Mouse (Mus musculus): ENCODE results near the gene Fpr1.
"Not testable (repeated sequence)": the region's sequence is repeated elsewhere in the genome, so short reads cannot be mapped to it uniquely, and the experiment has no call there.

The Fpr1 gene

DNA sequence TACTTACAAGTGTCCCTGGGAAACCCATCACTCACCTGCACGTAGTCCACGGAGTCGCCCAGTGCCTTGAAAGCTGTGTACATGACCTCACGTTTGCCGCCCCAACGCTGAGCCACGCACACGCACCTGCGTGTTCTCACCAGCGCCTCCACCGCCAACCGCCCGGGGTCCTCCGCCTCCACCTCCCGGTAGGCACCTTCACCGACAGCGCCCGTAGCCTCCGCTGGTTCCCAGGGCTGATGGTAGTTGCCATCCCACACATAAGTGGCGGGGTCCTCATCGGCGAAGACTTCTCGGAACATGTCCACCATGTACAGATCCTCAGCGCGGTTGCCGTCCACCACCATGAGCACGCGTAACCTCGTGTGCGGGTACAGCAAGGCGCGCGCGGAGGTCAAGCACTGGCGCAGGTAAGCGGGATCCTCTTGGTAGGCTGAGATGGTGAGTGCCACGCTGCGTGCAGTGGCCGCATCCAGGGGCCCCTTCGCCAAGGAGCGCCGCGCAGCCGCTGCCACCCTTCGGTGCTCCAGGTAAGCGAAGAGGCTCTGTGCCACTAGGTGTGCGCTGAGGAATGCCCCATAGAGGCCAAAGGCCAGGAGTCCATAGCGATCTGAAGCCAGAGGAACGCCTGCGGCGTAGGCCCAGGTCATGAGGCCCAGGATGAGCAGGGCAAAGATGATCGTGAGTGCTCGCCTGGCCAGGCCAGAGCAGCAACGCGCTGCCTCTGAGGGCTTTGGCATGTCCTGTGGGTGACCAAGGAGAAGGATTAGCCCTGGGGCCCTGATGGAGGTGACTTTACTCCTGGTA, 33.6 kb downstream of the Fpr1 start:
- DNase-seq (ENCODE audit: low spot score) = no peak

DNA sequence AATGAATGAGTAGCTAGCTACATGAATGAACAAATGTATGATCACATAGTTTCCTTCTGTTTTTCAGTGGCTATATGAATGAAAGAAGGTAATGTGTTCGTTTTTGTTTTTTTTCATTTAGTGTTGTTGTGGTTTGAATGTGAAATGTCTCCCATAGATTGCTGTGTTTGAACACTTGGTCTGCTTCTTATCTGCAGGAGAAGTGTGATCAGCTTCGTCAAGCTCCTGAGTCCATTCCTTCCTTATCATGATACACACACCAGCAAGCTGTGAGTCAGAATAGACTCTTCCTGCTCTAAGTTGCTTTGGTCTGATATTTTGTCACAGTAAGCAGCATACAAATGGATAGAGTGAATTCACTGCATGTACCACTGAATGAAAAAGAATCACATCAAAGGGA, 34.8 kb downstream of the Fpr1 start:
- no peak for DNase-seq (ENCODE audit: low spot score)

DNA sequence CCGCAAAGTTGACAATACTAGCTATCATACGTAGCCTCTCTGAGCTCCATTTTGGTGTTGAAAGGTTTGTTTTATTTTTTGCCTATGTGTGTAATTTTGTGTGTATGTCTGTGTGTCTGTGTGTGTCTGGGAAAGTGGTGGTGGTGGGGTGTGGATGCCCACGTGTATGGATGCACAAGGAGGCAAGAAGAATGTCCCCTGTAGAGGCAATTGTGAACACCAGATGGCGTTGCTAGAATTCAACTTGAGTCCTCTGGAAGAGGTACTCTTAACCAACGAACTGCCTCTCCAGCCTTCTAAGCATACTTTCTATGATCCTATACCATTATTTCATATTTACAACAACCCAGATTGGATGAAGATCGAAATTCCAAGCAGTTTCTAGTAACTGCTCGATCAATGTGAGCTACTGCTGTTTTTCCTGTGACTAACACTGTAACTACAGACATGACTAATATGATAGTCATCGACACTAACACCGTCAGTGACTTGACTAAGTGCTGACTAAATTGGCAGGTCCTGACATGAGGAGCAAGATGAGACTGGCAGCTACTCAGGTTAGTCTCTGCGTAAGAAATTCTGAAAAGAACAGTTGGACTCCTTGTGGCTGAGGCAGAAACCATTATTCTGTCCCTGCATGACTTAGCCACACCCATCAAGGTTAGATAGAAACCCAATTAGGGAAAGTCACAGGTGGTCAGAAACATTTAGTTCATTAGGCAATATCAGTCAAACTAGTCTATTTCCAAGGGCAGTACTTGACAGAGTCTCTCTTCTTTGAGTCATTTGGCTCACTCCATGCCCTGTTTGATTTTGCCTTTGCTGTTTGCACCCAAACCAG, 38.3 kb downstream of the Fpr1 start:
- DNase-seq (ENCODE audit: low spot score) = peak; percentile 43

DNA sequence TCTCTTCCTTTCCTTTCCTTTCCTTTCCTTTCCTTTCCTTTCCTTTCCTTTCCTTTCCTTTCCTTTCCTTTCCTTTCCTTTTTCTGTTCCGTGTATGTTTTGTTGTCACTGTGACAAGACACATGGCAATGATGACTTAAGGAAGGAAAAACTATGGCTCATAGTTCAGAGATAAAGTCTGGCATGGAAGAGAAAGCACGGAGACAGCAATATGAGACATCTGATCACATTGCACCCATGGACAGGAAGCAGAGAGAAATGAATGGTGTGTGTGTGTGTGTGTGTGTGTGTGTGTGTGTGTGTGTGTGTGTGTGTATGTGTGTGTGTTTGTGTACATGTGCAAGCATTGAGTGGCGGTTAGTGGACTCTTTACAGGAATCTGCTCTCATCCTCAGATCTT, 39.1 kb downstream of the Fpr1 start:
- not testable (repeated sequence) for DNase-seq (ENCODE audit: low spot score)

DNA sequence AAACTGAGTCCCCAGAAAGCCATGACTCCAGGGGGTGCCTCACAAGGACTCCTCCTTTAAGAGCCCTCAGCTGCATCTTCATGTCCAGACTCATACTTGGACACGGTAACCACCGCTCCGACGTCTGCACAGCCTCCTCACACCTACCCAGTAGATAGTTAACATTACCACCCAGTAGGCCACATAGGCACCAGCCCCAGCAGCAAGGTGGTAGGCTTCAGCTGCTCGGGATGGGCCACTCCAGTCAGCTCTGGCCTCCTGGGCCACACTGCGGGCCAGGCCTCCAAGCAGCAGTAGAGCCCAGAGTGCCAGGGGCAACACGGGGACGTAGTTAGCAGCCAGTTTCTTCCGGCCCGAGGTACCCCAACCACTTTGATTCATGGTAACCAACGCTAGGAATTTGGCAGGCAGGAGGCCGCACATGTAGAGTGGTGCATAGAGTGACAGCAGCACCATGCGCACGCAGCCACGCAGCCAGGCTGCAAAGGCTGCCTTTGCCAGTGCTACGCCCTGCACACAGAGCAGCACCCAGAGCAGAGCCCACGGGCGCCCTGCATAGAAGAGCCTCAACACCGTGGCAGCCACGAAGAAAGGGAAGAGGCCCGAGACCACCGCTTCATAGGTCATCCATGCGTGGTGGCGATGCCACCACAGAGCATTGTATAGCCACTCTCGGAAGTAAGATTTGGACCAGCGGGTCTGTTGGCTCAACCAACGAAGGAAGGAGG, 40.0 kb downstream of the Fpr1 start:
- DNase-seq (ENCODE audit: low spot score) = no peak

DNA sequence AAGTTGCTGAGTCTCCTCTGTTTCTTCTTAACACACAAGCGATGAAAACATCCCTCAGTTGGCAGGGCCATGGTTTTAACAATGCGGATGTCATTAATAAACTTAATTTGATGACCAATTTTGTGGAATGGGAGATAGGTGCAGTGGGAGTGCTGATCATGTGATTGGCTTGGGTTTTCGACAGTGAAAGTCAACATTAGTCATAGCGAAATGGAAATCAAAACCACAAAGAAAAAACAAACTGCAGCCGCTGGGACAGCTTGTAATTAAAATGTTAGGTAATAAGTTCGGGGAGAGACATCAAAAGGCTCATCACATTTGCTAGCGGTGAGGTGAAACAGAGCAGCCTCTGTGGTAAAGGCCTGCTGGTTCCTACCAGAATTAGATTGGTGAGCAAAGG, 42.9 kb downstream of the Fpr1 start:
- DNase-seq (ENCODE audit: low spot score) = no peak

DNA sequence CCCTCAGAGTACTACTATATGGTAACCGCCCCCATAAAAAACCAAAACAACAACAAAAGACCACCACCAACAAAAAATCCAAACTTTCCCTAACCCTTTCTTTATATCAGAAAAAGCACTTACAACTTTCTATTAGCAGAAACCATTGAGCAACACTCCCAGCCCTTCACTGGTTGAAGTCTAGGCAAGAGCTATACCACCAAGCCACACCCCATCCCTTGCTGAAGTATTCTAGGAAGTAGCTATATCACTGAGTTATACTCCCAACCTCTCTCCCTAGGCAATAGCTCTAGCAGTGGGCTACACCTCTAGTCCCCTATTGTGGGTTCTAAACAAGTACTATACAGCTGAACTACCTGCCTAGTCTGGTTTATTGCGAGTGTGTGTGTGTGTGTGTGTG, 44.5 kb downstream of the Fpr1 start:
- DNase-seq (ENCODE audit: low spot score) = no peak

DNA sequence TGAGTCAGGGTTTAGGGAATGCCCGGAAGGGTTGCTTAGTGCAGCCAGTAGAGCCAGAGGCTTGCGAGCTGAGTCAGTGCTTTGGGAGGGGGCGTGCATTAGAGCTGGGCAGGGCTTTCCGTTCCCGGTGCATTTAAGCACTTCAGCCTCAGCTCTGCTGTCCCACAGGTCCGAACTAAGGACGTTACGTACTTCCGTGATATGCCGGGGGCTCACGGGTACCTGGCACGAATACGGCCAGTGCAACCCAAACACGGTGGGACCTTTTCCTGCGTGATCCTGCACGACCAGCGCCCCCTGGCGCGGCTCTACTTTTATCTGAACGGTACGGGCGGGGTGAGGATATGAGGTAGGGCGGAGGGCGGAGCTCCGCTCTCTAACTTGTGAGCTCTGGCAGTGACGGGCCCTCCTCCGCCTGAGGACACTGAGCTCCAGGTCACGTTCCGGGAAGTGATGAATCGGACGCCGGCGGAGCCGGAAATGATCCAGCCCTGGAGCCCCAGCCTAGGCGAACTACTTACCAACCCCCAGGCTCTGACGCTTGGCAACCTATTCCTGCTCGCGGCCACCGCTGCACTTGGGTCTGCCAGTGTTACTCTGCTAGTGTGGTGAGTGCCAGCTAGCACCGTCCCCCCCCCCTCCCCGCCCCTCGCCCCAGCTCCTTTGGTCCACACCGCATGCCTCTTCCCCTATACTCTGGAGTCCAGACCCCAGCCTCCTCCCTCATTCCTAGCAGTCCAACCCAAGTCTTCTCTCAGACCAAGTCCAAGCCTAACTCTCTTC, 45.6 kb downstream of the Fpr1 start:
- DNase-seq (ENCODE audit: low spot score) = peak; percentile 99

DNA sequence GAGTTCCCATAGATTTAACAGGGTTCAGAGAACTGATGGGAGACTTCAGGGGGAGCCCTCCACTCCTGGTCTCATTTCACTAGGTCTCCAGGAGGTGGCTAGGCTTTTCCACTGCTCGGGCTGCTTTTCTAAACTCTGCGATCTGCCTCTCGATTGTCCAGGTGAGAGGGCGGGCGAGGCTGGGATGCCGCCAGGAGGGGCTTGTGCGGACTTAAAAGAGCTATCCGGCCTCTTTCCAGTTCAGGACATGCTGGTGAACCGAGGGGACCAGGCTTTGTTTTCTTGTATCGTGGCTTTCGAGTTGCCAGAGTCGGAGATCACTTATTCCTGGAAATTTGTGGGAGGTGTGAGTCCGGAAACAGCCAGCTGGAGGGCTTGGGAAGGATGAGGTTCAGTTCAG, 46.3 kb downstream of the Fpr1 start:
- no peak for DNase-seq (ENCODE audit: low spot score)

DNA sequence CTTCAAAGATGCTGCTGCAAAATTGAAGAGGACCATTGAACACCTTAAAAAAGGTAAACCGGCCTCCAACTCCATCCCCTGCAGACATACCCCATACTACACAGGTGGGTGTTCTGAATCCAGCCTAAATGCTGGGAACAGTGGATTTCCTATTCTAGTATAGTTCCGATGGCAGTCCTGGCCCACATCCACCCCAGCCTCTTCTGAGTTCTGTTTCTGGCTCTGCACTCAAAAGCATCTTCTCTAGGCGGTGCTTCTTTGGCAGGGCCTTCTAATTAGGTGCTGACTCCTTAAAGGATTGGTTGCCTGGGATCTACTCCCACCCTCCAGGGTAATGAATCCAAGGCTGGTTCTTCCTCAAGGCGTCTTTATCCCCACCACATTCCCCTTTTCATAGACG, 47.6 kb downstream of the Fpr1 start:
- no peak for DNase-seq (ENCODE audit: low spot score)

DNA sequence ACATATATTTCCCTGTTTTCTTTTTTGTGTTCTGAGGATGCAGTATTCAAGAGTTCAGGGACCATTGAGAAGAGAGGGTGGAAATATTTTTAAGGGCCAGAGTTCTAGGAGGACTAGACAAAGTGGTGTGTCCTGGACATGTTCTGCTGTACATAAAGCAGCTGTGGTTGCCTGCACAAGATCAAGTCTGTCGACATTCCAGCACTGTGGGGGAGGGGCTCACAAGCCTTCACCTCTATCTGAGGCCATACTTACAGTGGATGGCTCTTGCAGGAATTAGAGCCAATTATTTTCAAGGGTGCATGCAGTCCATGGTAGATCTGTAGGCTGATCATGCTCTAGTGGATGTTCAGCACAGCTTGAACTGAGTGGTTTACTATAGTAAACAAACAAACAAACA, 48.8 kb downstream of the Fpr1 start:
- DNase-seq (ENCODE audit: low spot score) = no peak

DNA sequence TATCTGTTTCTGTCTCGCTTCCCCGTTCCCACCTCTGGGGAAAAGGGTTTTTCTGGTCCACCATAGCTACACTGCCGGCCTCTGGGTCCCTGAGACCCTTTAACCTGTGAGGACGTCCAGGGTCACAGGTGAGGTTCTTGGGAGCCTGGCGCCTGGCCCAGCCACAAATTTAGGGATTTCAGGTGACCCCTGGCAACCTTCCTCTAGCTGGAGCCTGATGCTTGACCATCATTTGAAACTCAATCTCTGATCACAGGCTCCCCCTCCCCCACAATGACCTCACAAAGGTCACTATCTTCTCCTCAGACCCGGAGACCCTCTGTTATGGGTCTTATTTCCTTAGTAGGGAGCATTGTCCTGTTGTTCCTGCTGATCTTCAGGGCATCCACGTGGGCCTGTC, 53.0 kb downstream of the Fpr1 start:
- no peak for DNase-seq (ENCODE audit: low spot score)

DNA sequence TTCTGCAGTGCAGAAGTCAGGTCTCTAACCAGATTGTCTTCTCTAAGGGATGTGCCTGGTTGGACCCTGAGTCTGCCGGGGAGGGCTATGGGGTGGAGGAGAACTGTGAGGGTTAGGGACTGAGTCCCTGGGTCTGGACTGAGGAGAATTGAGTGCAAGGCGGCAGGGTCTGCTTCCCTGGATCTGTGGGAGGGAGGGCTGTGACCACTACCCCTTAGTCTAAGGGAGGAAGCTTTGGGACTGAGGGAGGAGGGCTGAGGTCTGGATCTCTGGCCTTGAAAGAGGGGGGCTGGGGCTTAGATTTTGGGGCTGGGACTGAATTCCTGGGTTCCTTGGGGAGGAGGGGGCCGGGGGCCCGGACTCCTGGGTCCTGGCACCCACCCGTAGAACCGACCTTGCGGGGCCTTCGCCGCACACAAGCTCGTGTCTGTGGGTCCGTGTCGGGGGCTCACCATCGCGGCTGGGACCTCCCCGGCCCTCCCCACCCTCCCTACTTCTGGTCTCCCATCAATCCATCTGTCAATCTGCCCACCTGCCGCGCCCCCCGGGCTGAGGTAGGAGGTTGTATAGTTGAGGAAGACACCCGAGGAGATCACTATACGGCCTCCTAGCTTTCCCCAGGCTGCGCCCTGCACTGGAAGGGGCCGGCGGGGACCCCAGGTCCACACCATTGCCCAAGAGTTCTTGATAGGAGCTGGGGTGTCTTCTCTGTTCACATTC, 53.8 kb downstream of the Fpr1 start:
- DNase-seq (ENCODE audit: low spot score) = no peak

DNA sequence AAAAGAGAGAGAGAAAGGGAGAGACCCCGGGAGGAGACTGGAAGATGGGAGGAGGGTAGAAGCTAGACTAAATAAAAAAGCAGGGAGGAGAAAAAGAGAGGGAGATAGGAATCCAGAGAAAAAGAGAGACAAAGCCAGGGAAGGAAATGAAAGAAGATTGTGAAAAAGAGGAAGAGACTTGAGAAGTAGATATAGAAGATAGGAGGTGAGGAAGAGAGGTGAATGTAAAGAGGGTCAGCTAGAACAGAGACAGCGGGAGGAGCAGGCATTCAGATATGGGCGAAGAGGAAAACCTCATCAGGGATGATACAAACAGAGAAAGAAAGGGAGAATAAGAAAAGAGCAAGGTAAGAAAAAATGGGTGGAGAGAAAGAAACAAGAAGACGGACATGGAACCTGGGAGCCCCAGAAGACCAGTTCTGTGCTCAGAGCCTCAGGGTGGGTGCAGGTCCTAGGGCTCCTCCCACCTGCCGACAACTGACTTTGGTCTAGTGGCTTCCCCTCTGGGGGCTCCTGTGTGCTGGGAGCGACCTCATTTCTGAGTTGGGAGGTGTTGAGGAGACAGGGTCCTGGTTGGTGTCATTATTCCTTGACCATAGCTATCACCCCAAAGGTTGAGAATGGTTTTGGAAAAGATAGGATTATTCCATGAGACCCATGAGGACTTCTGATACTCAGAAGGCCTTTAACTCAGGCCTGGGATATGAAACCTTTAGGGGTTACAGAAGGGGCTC, 54.5 kb downstream of the Fpr1 start:
- no peak for DNase-seq (ENCODE audit: low spot score)

DNA sequence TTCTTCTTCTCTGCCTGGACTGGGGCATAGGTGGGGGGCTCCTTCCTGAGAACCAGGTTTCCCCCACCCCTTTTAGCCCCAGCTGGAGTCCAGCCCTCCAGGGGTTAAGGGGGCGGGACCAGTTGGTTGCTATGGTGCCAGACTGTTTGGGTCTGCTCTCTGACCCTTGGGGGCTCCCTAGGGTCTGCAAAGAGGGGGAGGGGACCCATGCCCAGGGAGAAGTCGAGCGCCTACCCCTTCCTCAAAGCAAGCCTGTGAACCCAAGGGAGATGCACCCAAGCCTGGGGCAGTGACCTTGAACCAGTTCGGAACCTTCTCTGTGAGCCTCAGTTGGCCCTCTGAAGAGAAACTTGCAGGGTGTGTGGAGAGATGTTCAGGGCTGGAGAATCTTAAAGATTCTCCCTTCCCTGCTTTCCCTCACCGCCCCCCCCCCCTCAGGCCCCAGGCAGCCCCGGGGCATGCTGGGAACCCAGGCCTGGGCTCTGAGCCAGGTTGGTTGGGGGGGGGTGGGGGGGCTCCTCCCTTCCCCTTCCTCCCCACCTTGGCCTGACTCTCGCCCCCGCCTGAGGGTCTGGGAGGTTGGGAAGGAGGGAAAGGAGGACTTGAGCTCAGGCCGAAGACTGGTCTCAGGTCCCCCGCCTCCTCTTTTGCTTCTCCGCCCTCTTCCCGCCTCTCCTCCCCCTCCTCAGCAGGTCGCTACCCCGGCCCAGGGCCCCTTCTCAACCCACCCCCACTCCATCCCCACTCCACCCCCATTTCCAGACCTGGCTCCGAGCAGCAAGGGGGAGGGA, 55.4 kb downstream of the Fpr1 start:
- DNase-seq (ENCODE audit: low spot score) = no peak

DNA sequence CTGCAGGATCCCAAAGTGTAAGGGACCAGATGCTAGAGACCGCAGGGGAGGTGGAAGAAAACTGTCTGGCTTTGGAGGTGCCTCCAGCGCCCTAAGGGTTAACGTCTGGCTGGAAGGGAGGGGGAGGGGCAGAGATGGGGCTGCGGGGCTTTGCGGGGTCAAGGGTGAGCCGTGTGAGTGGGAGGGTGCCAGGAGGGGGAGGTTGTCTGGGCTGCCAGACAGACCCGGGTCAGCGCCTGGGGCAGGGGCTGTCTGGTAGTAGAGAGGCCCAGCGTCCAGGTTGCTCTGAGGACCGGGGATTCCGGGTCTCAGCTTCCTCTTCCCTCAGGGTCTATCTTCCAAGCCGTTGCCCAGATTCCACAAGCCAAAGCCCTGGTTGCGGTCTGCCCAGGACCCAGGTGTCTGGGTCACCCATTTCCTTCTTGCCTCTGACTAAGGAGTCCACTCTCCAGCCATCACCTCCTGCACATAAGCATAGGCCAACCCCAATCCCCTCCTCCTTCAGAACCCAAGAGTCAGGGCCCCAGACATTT, 56.0 kb downstream of the Fpr1 start:
- peak; percentile 56 for DNase-seq (ENCODE audit: low spot score)

DNA sequence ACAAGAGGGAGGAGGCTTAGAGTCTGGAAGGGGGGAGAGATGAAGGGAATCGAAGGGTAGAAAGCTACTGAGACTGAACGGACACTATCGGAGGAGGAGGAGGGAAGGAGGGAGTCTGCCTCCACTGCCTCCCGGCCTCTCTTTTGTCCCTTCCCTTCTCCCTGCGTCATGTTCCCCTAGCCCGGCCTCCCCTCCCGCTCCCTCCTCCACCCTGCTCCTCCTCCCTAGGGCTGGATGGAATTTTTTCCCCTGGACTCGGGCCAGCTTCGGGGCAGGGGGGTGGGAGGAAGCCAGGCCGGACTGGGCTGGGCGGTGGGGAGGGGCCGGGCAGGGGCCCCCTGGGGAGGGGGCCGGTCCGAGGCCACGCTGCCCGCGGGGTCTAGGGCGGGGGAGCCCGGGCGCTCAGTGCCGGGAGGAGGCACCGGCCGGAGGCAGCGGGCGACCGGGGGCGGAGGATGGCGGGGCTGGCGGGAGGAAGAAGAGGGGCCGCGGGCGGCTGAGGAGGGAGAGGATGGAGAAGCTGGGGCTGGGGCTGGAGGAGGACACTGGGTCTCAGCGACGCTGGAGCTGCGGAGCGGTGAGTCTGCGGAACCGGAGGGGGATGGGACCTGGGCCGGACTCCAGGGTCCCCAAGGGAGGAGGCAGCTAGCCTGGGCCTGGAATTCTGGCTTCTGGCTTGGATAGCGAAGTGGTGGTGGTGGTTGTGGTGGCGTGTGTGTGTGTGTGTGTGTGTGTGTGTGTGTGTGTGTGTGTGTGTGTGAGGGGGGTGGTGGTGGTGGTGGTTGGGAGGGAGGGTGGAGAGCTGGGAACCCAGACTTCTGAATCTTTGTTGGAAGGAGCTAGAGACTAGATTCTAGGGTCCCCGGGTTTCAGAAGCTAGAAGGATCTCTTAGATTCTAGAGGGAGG, 56.7 kb downstream of the Fpr1 start, which contains the start of gene Spaca6:
Gene Spaca6 (plus strand): TSS at position 408 of the 907 bp plus-strand sequence.
- peak; percentile 88 for DNase-seq (ENCODE audit: low spot score)
